Mouse (Mus musculus): Measurements from ENCODE around the gene Hoxa11. TPM values are rescaled to one million over a fixed set of nuclear protein-coding genes. Genes with fewer than 3 reads are reported as not detected.
A peak's percentile ranks its signal among the peaks of the same experiment; 100 is the strongest.

Hoxa11 gene
- polyA plus RNA-seq, 1 experiment from 2014 or later, result not detected

- Histone ChIP-seq H3K4me1 (peaks cover 9% of the 10 kb centered on the region), H3K9ac (replicated peaks) (no peak overlapping the region), H3K9me3 (no peaks in the 10 kb centered on the region), H3K4me3 (no peak overlapping the region), H3K4me2 (replicated peaks) (no peak overlapping the region), H3K36me3 (no peaks in the 10 kb centered on the region), H3K27ac (replicated peaks) (no peak overlapping the region), H3K27me3 (peaks cover 94% of the 10 kb centered on the region)
- WGBS, result 2% methylated on average over 24 of the region's 24 CpGs
- no peak for ATAC-seq (ENCODE audit: low FRiP score, low read depth)
Observed at GRCm38 (mm10) chr6:52262463-52263320, 17.1 kb upstream of the Hoxa11 start.

DNA sequence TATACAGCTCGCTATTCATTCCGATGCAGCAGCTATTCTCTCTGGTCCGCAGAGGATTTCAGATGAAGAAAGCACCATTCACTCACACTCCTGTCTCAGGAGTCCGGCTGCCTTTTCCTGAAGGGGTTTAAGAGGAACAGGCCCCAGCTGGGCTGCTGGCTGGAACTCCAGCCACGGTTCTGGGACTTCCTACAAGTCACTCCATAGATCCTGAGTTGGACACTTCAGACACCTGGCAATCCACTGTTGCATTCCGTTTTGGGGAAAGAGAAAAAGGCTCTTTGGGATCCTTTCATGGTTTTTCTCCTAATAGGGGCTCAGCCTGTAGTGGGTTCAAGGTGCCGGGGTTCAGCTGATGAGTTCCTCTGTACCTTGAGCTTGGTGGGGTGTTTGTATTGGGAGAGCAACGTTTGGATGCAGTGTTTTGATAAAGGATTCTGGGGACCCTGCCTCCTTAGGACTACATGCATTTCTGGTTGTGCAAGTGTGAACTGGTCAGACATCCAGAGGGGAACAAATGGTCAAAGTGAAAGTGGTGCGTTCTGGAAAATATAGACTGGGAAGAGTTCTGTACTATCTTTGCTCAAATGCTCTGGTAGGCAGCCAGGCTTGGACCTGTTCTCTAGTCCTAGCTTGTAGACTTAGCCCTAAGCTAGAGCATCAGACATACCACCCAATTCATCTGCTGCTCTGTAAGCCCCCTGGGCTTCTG lies 16.3 kb upstream of the Hoxa11 start:
- no peaks in the 10 kb centered on the region for H3K36me3 ChIP-seq
- H3K4me2 ChIP-seq (replicated peaks), result no peak overlapping the region
- H3K9ac ChIP-seq (replicated peaks), result no peak overlapping the region
- no peak for ATAC-seq (ENCODE audit: low FRiP score, low read depth)
- H3K4me1 ChIP-seq, result peaks cover 9% of the 10 kb centered on the region
- H3K27ac ChIP-seq (replicated peaks), result no peak overlapping the region
- no peak overlapping the region for H3K4me3 ChIP-seq
- WGBS, result 3% methylated on average over 9 of the region's 9 CpGs
- no peaks in the 10 kb centered on the region for H3K9me3 ChIP-seq
- H3K27me3 ChIP-seq, result peaks cover 95% of the 10 kb centered on the region

DNA sequence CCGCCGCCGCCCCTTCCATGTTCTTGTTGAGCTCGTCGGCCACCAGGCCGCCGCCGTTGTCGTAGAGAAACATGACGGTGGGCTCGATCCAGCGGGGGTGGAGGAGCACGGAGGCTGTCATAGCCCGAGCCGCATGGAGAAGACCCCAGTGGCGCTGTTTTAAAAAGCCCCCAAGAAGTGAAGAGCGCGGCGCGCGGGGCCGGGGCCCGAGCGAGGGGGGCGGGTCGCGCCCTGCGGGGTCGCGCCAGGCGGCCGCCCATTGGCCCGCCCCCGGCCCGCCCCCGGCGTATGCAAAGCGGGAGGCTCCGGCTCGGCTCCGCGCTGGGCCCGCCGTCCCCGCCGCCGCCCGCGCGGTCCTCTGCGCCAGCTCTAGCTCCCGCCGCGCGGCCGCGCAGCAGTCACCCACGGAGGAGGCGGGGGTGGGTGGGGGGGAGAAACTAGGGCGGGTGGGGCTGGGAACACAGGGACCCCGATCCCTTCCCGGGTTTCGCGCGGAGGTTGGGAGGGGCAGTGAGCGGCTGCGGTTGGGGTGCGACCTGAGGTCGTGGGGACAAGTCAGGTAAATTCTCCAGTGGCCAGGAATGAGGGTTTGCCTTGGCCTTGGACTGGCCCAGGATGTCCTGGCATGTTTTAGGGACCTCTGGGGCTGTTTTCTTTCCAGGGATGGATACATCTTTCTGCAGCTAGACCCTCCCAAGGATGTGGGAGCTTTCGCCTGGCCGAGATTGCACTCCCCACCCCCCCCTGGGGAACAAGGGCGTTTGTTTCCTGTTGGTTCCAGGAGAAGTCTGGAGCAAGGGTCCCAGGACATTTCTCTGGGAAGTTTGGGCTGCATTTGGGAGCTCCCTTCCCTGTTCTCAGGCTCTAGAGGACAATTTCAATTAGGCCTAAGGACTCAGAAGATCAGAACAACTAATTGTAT lies 15.3 kb upstream of the Hoxa11 start, which contains the start of gene Hoxa13:
Hoxa13 (minus strand) TSS at position 227 of the 922 bp plus-strand sequence.
- under 1% methylated on average over 31 of the region's 72 CpGs for WGBS
- peak within 1 kb of the TSS; percentile 36 for H3K4me3 ChIP-seq
- H3K27ac ChIP-seq (replicated peaks), result no peak within 1 kb of the TSS
- 0 out of 2 replicates have a peak within 1 kb of the TSS, but pooled peaks have one; percentile 34 for H3K9ac ChIP-seq (replicated peaks)
- peaks cover 9% of the 10 kb centered on the region for H3K4me1 ChIP-seq
- H3K36me3 ChIP-seq, result no peaks in the 10 kb centered on the region
- no peaks in the 10 kb centered on the region for H3K9me3 ChIP-seq
- H3K27me3 ChIP-seq, result peaks cover 89% of the 10 kb centered on the region
- peak; percentile 34; the same call in 1 of the 2 replicates for ATAC-seq (ENCODE audit: low FRiP score, low read depth)
- H3K4me2 ChIP-seq (replicated peaks), result peak within 1 kb of the TSS; percentile 47

GRCm38 (mm10) chr6:52259811-52260261 lies 14.2 kb upstream of the Hoxa11 start:
- Histone ChIP-seq H3K9ac (replicated peaks) (no peak overlapping the region), H3K9me3 (no peaks in the 10 kb centered on the region), H3K27me3 (peaks cover 87% of the 10 kb centered on the region), H3K4me2 (replicated peaks) (peak overlapping the region; percentile 22; the same call in 1 of the 2 replicates), H3K27ac (replicated peaks) (no peak overlapping the region), H3K4me1 (peaks cover 9% of the 10 kb centered on the region), H3K36me3 (no peaks in the 10 kb centered on the region), H3K4me3 (0 out of 2 replicates have a peak overlapping the region, but pooled peaks have one; percentile 20)
- under 1% methylated on average over 39 of the region's 39 CpGs for WGBS
- no peak for ATAC-seq (ENCODE audit: low FRiP score, low read depth)

DNA sequence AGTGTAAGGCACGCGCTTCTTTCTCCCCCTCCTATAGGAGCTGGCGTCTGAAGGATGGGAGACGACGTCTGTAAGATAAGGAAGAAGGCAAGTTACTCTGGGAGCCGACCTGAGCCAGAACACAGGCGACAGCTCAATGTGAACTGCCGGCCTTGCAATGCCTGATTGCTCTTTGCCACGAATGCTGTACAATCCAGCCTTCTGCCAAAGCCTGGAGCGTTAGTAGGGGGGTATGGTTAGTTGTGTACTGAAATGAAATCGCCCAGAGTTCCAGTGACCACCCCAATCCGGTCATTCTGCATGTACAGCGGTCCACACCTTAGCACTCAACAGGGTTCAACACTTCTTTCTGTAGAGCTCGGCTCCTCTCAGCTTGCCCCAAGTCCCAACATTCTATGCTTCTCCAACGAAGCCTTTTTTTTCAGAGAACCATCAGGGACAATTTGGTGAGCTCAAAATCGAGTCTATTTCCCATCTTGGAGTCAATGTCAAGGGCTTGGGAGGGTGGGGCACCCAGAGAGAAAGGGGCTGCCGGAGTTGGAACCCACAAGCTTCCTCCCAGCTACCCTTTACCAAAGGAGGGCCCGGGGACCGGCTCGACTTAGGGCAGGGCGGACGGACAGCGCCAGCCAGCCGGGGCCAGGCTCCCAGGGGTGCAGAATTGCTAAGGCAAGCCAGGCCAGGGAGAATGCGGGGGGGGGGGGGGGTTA lies 13.6 kb upstream of the Hoxa11 start:
- Histone ChIP-seq H3K36me3 (no peaks in the 10 kb centered on the region), H3K27ac (replicated peaks) (no peak overlapping the region), H3K9me3 (no peaks in the 10 kb centered on the region), H3K4me3 (no peak overlapping the region), H3K4me2 (replicated peaks) (no peak overlapping the region), H3K27me3 (peaks cover 83% of the 10 kb centered on the region), H3K4me1 (peaks cover 9% of the 10 kb centered on the region), H3K9ac (replicated peaks) (no peak overlapping the region)
- no peak for ATAC-seq (ENCODE audit: low FRiP score, low read depth)
- WGBS, result 3% methylated on average over 24 of the region's 25 CpGs

GRCm38 (mm10) chr6:52256956-52257355 lies 11.3 kb upstream of the Hoxa11 start:
- Histone ChIP-seq H3K9ac (replicated peaks) (no peak overlapping the region), H3K4me2 (replicated peaks) (no peak overlapping the region), H3K27ac (replicated peaks) (no peak overlapping the region), H3K27me3 (peaks cover 83% of the 10 kb centered on the region), H3K4me1 (peaks cover 12% of the 10 kb centered on the region), H3K9me3 (no peaks in the 10 kb centered on the region), H3K36me3 (no peaks in the 10 kb centered on the region), H3K4me3 (no peak overlapping the region)
- ATAC-seq (ENCODE audit: low FRiP score, low read depth), result no peak
- under 1% methylated on average over 6 of the region's 6 CpGs for WGBS

DNA sequence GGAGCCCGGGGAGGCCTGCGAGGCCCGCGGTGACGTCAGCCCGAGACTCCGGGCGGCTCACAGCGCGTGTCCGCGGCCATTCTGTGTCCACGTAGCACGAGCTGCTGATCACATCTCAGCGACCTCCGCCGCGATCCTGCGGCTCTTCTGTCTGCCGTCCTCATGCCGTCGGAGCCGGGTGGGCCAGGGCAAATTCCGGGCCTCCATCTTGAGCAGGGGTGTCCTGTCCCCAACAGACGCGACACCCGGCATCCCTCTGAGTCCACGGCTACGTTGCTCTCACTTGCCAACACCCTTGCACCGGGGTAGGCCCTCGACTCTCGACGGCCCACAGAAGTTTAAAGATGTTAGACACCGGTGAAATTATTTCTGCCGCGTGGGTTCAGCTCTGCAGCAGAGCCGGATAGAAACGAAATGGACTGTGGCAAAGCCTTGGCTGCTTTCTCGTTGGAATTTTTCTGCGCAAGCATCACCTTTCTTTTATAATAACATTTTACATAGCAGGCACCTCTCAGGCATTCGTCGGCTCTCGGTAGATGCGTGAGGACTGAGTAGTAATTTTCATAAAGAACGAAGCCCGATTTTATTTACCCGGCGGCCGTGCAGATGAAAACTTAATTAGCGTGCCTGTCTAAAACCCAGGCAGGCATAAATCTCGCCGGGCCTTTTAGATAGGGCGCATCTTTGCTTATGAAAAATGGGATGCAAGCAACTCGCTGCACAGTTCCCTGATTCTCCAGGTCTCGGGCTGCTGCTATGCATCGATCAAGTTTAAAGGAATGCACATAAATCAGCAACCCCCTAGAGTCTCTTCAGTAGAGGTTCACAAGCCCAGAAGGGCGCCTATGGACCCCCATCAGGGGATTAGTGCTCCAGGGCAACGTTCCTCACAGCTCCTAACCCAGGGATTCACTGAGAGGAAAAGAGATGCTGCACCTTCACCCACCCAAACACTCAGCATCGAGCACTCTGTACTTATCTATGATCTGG lies 8.2 kb upstream of the Hoxa11 start:
- Histone ChIP-seq H3K27ac (replicated peaks) (no peak overlapping the region), H3K4me2 (replicated peaks) (no peak overlapping the region), H3K9me3 (no peaks in the 10 kb centered on the region), H3K27me3 (peaks cover 84% of the 10 kb centered on the region), H3K4me3 (peak overlapping the region; percentile 18), H3K4me1 (0 out of 2 replicates have a peak, but pooled peaks cover 3% of the 10 kb centered on the region), H3K9ac (replicated peaks) (no peak overlapping the region), H3K36me3 (no peaks in the 10 kb centered on the region)
- under 1% methylated on average over 59 of the region's 59 CpGs for whole genome bisulfite sequencing
- no peak for ATAC-seq (ENCODE audit: low FRiP score, low read depth)

GRCm38 (mm10) chr6:52252775-52253376 lies 7.3 kb upstream of the Hoxa11 start:
- 1% methylated on average over 35 of the region's 35 CpGs for WGBS
- no peaks in the 10 kb centered on the region for H3K9me3 ChIP-seq
- no peak overlapping the region for H3K9ac ChIP-seq (replicated peaks)
- no peak overlapping the region for H3K4me2 ChIP-seq (replicated peaks)
- no peaks in the 10 kb centered on the region for H3K36me3 ChIP-seq
- no peak for ATAC-seq (ENCODE audit: low FRiP score, low read depth)
- H3K27me3 ChIP-seq, result peaks cover 85% of the 10 kb centered on the region
- H3K4me1 ChIP-seq, result 0 out of 2 replicates have a peak, but pooled peaks cover 3% of the 10 kb centered on the region
- H3K4me3 ChIP-seq, result no peak overlapping the region
- H3K27ac ChIP-seq (replicated peaks), result no peak overlapping the region

- peaks cover 87% of the 10 kb centered on the region for H3K27me3 ChIP-seq
- 1% methylated on average over 24 of the region's 24 CpGs for WGBS
- H3K9me3 ChIP-seq, result no peaks in the 10 kb centered on the region
- H3K36me3 ChIP-seq, result no peaks in the 10 kb centered on the region
- no peak overlapping the region for H3K9ac ChIP-seq (replicated peaks)
- H3K4me1 ChIP-seq, result 0 out of 2 replicates have a peak, but pooled peaks cover 3% of the 10 kb centered on the region
- no peak overlapping the region for H3K4me3 ChIP-seq
- no peak for ATAC-seq (ENCODE audit: low FRiP score, low read depth)
- no peak overlapping the region for H3K4me2 ChIP-seq (replicated peaks)
- no peak overlapping the region for H3K27ac ChIP-seq (replicated peaks)
Observed at GRCm38 (mm10) chr6:52252016-52252774, 6.6 kb upstream of the Hoxa11 start.

Measured in midbrain, embryonic 12.5 days (tissue).